Mouse (Mus musculus): Measurements from ENCODE around the gene Fuz. TPM values are rescaled to one million over a fixed set of nuclear protein-coding genes. Genes with fewer than 3 reads are reported as not detected.

Fuz gene
- 10 to 100 TPM; 24.1 to 28.3 TPM for total RNA-seq (2021)
- long read RNA-seq, experiment 1, transcript Fuz-201 (11 exons, 1,698 nt): major isoform, 18 of 32 reads
- long read RNA-seq, experiment 1, partial matches to known transcripts: 4 of 32 reads
- long read RNA-seq, experiment 1, other reads (novel, unspliced or antisense): 10 of 32 reads
- long read RNA-seq, experiment 2, transcript Fuz-201 (11 exons, 1,698 nt): major isoform, 24 of 33 reads
- long read RNA-seq, experiment 2, partial matches to known transcripts: 3 of 33 reads
- long read RNA-seq, experiment 2, other reads (novel, unspliced or antisense): 6 of 33 reads

DNA sequence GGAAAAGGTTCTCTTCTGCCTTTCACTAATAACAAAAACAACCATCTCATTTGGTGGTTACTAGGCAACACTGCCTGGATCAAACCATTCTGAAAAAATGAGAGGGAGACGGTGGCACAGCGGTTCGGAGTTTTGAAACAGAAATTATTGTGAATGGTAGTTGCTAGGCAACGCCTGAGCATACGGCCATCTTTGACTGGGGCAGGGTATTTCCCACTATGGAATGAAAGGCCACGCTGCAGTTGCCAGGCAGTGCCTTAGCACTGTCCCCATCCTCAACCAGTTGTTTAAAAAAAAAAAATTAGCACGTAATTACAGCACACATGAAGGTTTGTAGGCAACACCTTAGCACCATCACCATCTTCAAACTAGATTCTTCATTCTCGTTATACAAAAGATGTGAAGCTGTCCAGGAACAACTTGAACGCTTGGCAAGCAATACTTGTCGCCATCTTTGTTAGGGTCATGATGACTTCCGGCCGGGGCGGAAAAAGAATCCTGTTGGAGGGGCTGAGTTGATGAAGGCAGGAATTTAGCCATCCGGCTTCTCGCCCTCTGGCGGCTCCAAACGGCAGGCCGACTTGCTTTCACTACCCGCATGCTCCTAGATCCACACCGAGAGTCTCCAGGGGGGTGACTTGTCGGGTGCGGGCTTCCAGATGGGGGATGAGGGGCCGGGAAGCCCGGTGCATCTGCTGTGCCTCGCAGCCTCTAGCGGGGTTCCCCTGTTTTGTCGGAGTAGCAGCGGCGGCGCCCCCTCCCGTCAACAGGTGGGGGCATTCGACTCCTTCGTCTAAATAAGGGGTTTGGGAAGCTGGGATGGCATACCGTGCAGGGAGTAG is at the start of gene Fuz:
Gene Fuz (plus strand): TSS at position 487 of the 842 bp plus-strand sequence.
- peak; percentile 79 to 80 for DNase-seq (ENCODE audit: low spot score in 2 of 2)

DNA sequence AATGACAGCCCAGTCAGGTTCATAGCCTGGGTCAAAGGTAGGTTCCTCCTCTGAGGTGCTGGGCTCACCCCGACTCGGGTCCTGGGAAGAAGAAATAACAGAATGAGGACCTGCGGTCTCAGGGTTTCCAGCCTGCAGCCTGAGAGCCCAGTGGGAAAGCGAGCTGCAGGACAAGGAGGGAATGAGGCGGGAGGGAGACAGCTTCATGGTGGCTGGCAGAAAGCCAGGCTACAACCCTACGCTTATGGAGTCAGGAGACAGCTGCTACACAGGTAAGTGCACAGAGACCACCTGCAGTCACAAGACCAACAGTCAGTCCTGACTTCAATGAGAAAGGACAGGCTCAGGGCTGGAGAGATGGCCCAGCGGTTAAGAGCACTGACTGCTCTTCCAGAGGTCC is 49.1 kb upstream of the Fuz start:
- no peak for DNase-seq (ENCODE audit: low spot score in 2 of 2)

DNA sequence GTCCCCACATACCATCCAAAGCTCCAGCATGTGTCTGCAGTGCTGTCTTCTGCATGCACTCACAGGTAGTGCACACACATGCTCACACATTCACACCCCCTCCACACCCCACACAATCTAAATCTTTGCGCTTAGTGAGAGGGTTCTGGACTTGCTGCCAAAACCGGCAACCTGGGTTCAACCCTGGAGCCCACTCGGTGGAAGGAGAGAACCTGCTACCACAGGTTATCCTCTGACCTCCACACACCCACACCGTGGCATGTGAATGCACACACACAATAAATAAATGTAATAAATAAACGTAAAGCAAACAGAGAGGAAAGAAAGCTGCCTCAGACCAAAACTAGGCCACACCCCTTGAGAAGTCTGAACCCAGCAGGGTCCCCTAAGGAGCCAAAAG is 48.1 kb upstream of the Fuz start:
- DNase-seq (ENCODE audit: low spot score in 2 of 2): no peak

DNA sequence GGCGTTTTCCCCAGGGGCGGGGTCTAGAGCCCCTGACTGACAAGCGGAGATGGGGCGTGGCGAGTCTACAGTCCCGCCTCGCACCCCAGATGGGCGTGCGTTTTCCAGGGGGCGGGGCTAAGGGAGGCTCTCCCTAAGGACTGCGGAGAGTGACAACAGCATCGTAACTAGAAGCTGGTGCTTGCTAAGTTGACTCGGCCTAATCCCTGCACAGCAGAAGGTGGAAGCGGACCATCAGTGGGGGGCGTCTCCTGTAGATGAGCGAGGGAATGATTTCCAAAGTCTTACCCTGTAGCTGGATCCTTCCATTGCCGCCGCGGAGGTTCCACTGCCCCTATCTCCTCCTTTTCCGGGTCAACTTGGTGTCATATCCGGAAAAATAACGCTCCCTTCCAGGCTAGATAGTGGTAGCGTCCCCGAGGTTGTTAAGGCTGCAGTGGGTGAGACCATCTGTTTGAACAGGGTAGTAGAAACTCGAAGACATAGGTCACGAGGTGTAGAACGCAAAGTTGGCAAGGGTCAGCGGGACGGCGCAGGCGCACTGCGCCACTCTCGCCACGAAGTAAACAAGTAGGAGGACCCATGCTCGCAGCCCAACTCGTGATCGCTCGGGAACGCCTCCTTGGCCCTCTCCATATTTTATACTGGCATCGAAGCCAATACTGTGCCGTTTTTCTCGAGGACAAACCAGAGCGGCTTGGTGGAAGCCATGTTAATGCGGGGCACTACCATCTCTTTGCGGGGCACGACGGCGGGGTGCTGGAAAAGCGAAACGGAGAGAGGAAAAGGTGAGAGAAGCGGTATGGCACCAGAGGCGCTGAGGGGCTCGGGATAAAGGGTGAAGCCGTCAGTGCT is 47.1 kb upstream of the Fuz start, which contains the start of the genes Akt1s1 and Tbc1d17:
Gene Akt1s1 (plus strand): TSS at position 431 of the 855 bp plus-strand sequence.
Gene Tbc1d17 (minus strand): TSS at position 519 of the 855 bp plus-strand sequence.
- peak; percentile 93 to 94 for DNase-seq (ENCODE audit: low spot score in 2 of 2)

DNA sequence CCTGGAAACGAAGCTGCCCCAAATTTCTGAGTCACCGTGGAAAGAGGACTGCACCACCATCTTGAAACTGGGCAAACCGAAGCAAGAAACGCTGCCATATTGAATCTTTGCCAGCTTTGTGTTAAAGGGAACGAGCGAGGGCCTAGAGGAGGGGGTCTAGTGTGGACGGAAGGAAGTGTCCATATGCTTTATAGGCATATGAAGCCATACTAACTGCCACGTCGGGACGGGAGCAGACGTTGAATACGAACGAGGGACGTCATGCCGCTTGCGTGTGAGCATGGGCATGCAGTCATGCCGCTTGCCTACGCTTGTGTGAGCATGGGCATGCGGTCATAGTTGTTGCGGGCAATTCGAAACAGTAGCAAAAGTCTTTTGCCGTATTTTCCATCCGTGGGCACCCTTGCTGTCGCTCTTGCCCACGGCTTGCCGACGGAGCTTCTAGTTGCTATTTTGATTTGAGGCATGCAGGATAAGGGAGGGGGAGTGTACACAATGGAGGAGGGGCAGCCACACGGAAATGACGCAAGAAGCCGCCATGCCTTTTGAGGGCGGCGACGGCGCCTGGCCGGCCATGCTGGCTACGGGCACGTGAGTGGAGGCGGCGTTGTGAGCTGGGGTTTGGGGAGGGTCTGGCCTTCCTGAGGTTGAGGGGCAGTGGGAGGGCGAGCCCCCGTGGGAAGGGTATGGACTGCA is 46.3 kb upstream of the Fuz start:
- peak; percentile 82 to 83 for DNase-seq (ENCODE audit: low spot score in 2 of 2)

DNA sequence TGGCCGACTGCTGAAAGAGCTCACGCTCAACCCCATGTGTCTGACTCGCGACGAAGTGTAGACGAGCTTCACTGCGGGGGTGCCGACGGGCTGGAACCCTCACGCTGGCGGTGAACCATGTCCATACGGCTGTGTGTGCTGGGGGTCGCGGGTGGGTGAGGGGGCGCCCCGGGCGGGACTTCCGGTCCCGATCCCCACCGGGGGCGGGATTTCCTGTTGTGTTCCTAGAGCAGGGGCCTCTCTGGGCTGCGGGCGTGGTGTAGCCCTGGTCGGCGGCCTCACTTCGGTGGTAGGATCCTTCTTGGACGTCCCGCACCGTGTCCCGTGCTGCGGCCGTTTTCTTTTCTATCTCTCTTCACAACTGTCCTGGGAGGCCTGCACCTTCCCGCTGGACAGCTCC is 45.7 kb upstream of the Fuz start:
- peak; percentile 74 to 77 for DNase-seq (ENCODE audit: low spot score in 2 of 2)

DNA sequence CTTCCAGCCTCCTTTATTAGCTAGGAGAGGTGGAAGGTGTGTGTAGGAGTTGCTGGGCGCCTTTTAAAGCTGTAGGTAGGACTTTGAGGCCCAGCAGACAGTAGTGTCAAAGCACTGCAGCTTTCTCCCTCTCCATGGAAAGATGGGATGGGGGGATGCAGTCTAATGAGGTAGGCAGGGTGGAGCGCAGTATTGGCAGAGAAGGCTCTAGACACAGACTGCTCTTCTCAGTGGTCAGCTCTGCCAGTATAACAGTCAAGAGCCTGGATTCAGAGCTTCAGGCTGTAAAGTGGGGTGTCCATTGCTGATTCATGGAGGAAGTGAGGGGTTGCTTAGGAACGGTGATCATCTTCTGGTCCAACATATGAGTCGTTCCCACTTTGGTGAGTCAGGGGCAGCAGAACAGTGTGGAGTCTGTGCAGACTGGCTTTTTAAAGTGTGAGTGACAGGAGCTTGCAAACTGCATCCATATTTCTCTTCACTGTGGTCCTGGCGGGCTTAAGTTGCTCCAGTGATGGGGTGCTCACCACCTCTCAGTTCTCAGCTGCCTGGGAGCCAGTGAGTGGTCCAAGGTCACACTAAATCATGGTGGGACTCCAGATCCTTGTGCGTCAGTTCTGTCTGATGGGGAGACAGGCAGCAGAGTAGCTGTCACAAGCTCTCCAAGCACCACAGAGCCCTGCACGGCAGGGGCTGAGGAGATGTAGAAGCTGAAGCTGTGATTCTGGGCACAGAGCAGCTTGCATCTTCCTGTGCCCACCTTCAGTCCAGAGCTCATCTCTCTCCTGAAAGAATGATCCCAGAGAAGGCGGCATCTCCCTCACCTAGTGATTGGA is 44.9 kb upstream of the Fuz start:
- no peak for DNase-seq (ENCODE audit: low spot score in 2 of 2)

DNA sequence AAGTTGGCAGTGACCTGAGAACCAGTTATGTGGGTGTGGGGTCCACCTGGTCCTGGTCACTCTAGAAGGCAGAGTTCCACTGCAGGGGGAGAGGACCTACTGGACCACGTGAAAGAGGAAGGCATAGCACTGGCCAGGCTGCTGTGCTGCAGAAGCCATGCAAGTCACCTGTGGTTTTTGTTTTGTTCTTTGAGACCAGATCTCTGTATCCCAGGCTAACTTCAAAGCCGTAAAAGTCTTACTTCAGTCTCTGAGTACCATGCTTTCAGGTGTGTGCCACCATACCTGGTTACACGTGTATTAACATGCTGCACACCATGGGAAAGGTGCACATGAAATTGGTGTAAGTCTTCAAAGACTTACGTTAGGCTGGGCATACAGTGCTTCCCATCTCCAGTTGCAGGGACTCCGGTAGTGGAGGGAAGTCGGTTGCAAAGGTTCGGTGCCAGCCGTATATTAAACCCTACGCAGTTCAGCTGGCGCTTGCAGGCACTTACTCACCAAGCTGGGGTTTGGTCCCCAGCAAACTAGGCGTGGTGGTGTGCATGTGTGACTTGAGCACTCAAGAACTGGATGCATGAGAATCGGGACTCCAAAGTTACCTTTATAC is 44.1 kb upstream of the Fuz start:
- DNase-seq (ENCODE audit: low spot score in 2 of 2): no peak

DNA sequence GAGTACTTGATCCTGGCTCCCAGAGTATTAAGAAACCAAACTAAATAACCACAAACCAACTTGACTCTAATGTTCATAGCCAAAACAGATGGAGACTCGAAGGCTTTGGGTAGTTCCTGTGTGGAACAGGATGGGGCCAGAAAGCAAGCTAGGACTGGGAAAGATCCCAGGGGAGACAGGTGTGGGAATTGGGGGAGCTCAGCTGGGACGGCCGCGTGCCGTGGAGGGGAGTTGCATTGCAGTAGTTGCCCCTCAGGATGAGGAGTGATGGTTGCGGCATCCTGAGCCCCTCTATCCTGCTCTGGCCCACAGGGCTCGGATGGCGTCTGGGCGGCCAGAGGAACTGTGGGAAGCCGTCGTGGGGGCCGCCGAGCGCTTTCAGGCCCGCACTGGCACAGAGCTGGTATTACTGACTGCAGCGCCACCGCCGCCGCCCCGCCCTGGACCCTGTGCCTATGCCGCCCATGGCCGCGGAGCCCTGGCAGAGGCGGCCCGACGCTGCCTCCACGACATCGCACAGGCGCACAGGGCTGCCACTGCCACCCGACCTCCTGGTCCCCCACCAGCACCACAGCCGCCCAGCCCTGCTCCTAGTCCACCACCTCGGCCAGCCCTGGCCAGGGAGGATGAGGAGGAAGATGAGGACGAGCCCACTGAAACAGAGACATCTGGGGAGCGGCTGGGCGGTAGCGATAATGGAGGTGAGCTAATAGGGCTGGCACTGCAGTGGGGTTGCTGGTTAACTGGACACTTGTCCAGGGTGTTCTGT is 43.4 kb upstream of the Fuz start:
- no peak for DNase-seq (ENCODE audit: low spot score in 2 of 2)

DNA sequence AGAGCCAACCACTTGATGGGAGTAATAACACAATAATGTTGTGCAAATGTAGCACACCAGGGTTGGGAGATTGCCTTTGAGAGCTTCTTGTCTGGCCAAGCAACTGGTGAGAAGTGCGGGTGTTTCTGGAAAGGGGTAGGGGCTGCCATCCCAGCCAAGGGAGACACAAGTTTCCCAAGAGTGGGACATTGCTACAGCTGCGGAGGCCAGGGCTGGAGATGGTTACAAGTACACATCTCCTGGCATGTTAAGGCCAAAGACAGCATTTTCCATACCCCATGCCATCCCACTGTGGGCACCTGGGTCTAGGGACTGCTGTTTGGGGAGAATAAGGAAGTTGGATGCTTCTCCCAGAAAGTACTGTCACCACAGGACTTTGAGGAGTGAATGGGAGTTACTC is 42.8 kb upstream of the Fuz start:
- no peak for DNase-seq (ENCODE audit: low spot score in 2 of 2)

DNA sequence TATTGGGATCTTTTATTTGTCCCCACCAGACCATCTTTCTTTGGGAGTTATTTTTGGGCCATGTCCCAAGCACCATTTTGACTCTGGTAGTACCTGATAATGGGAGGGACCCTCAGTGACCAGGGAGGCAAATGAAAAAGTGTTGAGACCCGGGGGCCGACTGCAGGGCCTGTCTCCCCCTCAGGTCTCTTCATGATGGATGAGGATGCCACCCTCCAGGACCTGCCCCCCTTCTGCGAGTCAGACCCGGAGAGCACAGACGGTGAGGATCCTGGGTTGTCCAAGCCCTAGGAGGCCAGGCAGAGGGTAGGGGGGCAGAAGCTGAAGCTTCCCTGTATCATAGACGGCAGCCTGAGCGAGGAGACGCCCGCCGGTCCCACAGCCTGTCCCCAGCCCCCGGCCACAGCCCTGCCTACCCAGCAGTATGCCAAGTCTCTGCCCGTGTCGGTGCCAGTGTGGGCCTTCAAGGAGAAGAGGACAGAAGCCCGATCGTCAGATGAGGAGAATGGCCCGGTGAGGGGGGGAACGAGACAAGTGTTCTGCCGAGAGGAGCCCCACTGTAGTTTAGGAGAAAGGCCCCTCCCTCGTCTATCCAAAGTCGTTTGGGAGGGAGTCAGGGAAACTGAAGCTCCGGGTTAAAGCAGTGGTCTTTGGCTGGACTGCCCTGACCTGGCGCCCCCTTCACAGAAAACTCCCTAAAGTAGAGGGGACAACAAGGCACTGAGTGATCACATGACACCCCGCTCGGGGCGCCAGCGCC is 42.1 kb upstream of the Fuz start:
- no peak for DNase-seq (ENCODE audit: low spot score in 2 of 2)

DNA sequence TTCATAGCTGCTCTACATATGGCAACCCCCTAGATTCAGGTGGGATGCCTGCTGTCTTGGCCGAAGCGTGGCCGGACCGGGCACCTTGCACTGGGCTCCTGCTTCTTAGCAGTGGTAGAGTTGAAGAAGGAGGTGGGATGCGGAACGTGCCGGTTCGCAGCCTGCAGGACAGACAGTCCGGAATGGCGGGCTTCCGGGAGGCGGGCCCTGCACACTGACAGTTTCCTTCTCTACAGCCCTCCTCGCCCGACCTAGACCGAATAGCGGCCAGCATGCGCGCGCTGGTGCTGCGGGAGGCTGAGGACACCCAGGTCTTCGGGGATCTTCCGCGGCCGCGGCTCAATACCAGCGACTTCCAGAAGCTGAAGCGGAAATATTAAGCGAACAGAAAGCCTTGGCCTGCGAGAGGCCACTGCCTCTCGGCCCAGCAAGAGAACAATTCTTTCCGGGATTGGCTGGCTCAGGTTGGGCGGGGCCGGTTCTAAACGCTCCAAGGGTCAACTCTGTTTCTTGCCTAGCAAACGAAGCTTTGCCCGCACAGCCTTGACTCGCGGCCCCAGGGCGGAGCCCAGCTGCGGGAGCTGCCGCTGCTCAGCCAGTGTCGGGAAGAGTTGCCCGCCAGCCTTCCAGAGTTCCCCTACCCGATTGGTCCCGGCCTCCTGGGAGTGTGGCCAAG is 41.4 kb upstream of the Fuz start:
- peak; percentile 84 to 85 for DNase-seq (ENCODE audit: low spot score in 2 of 2)

DNA sequence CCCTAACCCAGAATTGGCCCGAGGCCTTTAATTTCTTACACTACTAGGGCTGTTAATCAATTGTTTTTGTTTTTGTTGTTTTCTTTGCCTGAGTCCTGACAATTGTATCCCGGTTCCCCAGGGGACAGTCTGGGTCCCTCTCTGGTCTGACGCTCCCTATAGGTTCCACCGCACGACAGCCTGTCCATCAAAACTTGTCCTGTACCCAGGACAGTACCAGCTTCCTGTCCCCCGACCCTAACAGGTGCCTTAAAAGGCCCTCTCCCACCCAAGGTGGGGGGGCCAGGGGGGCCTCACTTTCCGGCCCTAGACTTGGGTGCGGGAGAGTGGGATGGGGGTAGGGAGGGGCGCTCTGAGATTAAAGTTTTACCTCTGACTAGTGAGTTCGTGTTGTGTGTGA is 40.8 kb upstream of the Fuz start:
- no peak for DNase-seq (ENCODE audit: low spot score in 2 of 2)

DNA sequence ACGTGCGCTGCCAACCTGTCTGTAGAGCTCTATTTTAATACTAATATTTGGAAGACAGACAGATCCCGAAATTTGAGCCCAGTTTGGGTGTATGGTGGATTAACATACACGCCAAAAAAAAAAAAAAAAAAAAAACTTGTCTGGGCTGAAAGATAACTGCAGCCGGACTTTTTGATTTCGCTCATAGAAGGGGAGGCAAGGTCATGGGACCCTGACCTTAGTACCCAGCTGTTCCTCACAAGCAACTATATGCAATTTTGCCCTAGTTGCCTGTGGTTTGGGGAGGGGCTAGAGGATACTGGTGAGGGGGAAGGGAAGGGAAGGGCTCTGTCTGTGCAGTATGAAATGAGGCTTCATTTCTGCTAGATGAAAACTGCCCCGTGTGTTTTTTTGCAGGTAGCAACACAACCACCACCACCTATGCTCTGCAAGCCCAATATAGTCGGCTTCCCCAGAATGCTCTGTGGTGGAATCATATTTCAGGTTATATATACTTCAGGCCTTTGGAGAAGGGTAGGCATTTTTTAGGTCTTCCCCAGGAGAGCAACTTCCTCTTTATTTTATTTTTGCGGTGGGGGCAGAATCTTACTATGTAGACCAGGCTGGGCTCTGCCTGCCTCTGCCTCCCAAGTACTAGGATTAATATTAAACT is 39.5 kb upstream of the Fuz start:
- DNase-seq (ENCODE audit: low spot score in 2 of 2): no peak

DNA sequence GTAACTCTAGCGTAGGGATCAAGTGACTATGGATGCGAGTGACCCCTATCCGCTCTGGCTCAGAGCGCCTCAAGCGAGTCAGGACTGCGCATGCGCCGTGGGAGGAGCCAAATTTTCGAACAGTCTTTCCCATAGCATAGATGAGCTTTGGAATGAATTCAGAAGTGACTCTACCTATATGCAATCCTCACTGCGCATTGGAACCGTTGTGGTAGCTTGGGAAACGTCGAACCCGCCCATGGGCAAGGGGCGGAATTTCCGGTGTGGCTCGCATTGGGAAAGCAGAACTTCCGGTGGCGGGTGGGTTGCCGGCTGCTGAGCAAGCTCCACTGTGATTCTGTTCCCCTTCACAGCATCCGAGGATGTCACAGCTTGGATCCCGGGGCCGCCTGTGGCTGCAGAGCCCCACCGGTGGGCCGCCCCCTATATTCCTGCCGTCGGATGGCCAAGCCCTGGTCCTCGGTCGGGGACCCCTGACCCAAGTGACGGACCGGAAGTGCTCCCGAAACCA is 38.8 kb upstream of the Fuz start, which contains the start of gene Pnkp:
Gene Pnkp (plus strand): TSS at position 98 of the 511 bp plus-strand sequence.
- peak; percentile 78 to 81 for DNase-seq (ENCODE audit: low spot score in 2 of 2)

DNA sequence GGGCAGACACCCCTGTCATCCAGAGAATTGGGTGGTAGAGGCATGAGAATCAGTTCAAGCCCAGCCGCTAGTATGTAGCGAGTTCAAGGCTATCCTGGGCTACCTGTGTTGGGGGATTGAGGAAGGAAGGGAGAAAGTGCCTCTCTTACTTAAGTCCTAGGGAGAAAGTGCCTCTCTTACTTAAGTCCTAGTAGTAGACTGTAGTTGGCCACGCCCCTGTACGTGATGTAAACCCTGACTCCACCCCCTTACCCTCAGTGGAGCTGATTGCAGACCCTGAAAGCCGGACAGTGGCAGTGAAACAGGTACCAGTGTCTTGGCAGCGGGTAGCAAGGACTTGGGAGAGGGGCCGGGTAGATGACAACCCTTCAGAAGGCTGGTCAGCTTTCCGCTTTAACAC is 38.0 kb upstream of the Fuz start:
- no peak for DNase-seq (ENCODE audit: low spot score in 2 of 2)
